ENCODE assay signal across 15 mouse cellular contexts in genomic region chr1:62821509-62822398, GRCm38 (mm10).
DNase-seq lines count a peak whose midpoint lies in the region; ATAC-seq and TF ChIP-seq lines count a peak whose summit lies in the region.
"Had no signal": no experiment of that assay in that cellular context is flagged by ENCODE, and none has a peak within 500 bp of the region (broad histone marks: within the 10 kb centered on the region; RNA-seq: fewer than 3 reads in every experiment).

No protein-coding gene starts in this region.

- peaks cover 18% of the 10 kb centered on the region for H3K4me1 ChIP-seq in heart, embryonic 10.5 days
- H3K4me1 ChIP-seq in lung, embryonic 15.5 days, result peaks cover 41% of the 10 kb centered on the region
- H3K4me1 ChIP-seq in lung, adult 2 months (ENCODE audit: control insufficient read depth, insufficient read depth, low read length), result no peaks in the 10 kb centered on the region; the same call in 1 of the 2 replicates
- no peaks in the 10 kb centered on the region; the same call in 1 of the 2 replicates for H3K4me1 ChIP-seq in stomach, postnatal 0 days (replicated peaks; ENCODE audit: control insufficient read depth, insufficient read depth)
- H3K4me1 ChIP-seq in midbrain, postnatal 0 days (ENCODE audit: insufficient read depth, low read length), result no peaks in the 10 kb centered on the region
- H3K4me1 ChIP-seq: hindbrain, embryonic 12.5 days; neural tube, embryonic 15.5 days had no signal

- no peak overlapping the region; the same call in 1 of the 2 replicates for H3K4me2 ChIP-seq in lung, embryonic 15.5 days
- H3K4me2 ChIP-seq in stomach, postnatal 0 days (replicated peaks; ENCODE audit: low read depth), result no peak overlapping the region
- H3K4me2 ChIP-seq in midbrain, postnatal 0 days (ENCODE audit: low read depth, low read length, poor library complexity, severe bottlenecking), result no peak overlapping the region
- H3K4me2 ChIP-seq: hindbrain, embryonic 12.5 days; limb, embryonic 12.5 days; midbrain, embryonic 11.5 days; neural tube, embryonic 15.5 days had no signal

- DNase-seq in heart, embryonic 10.5 days (ENCODE audit: low spot score), result no peak
- no peak for DNase-seq in heart, postnatal 14 days
- DNase-seq in lung, adult 2 months, result no peak
- peak; percentile 69 for DNase-seq in kidney, postnatal 10 days
- no peak for DNase-seq in stomach, postnatal 0 days (ENCODE audit: low spot score)
- no peak for DNase-seq in gastrocnemius, postnatal 14 days
- DNase-seq in midbrain, postnatal 0 days (ENCODE audit: low spot score), result no peak
- DNase-seq: cerebellum, adult 9-10 months; right cerebral cortex, postnatal 25 days had no signal

- WGBS in heart, embryonic 10.5 days, result 44% methylated on average over 10 of the region's 10 CpGs
- 23% methylated on average over 10 of the region's 10 CpGs for WGBS in lung, embryonic 15.5 days
- 40% methylated on average over 10 of the region's 10 CpGs for WGBS in lung, adult 2 months
- WGBS in stomach, postnatal 0 days, result 33% methylated on average over 10 of the region's 10 CpGs
- 55% methylated on average over 10 of the region's 10 CpGs for WGBS in midbrain, postnatal 0 days

- TF ChIP-seq EP300 in stomach, postnatal 0 days (optimal IDR thresholded peaks at IDR 0.05), result no peak

- H3K27me3 ChIP-seq in heart, embryonic 10.5 days (ENCODE audit: insufficient read depth, poor library complexity, severe bottlenecking), result no peaks in the 10 kb centered on the region
- H3K27me3 ChIP-seq in lung, embryonic 15.5 days, result no peaks in the 10 kb centered on the region
- no peaks in the 10 kb centered on the region for H3K27me3 ChIP-seq in stomach, postnatal 0 days (ENCODE audit: control insufficient read depth, insufficient read depth, low read length)
- H3K27me3 ChIP-seq in midbrain, postnatal 0 days (ENCODE audit: insufficient read depth, low read length), result no peaks in the 10 kb centered on the region
- H3K27me3 ChIP-seq: hindbrain, embryonic 12.5 days; limb, embryonic 12.5 days; neural tube, embryonic 15.5 days had no signal

- no peaks in the 10 kb centered on the region for H3K36me3 ChIP-seq in heart, embryonic 10.5 days
- H3K36me3 ChIP-seq in lung, embryonic 15.5 days, result no peaks in the 10 kb centered on the region
- no peaks in the 10 kb centered on the region for H3K36me3 ChIP-seq in stomach, postnatal 0 days (ENCODE audit: control insufficient read depth, insufficient read depth, low read length)
- H3K36me3 ChIP-seq in midbrain, postnatal 0 days (ENCODE audit: insufficient read depth, low read length), result no peaks in the 10 kb centered on the region
- H3K36me3 ChIP-seq: hindbrain, embryonic 12.5 days; neural tube, embryonic 15.5 days had no signal

- H3K4me3 ChIP-seq in heart, embryonic 10.5 days, result no peak overlapping the region
- H3K4me3 ChIP-seq in lung, embryonic 15.5 days, result no peak overlapping the region
- no peak overlapping the region for H3K4me3 ChIP-seq in lung, adult 2 months (replicated peaks; ENCODE audit: extremely low read depth, low read depth, low read length)
- no peak overlapping the region for H3K4me3 ChIP-seq in stomach, postnatal 0 days (ENCODE audit: low read depth, low read length)
- no peak overlapping the region for H3K4me3 ChIP-seq in midbrain, postnatal 0 days (ENCODE audit: low read depth, low read length)
- H3K4me3 ChIP-seq: erythroblast, embryonic 14.5 days; hindbrain, embryonic 12.5 days; limb, embryonic 12.5 days; neural tube, embryonic 15.5 days had no signal

- ATAC-seq in lung, embryonic 15.5 days (ENCODE audit: borderline replicate concordance, extremely low read depth, low FRiP score, low TSS enrichment), result peak; percentile 95
- no peak; the same call in 1 of the 2 replicates for ATAC-seq in stomach, postnatal 0 days (ENCODE audit: low FRiP score, low TSS enrichment)
- ATAC-seq in midbrain, postnatal 0 days (ENCODE audit: low FRiP score), result no peak

- TF ChIP-seq POLR2A in lung, adult 2 months (IDR thresholded peaks at IDR 0.05; ENCODE audit: borderline replicate concordance, extremely low read depth, low read depth, low read length), result no peak

- H3K9me3 ChIP-seq in heart, embryonic 10.5 days, result no peaks in the 10 kb centered on the region
- no peaks in the 10 kb centered on the region for H3K9me3 ChIP-seq in lung, embryonic 15.5 days
- H3K9me3 ChIP-seq in stomach, postnatal 0 days (ENCODE audit: control insufficient read depth, low read length), result no peaks in the 10 kb centered on the region
- H3K9me3 ChIP-seq in midbrain, postnatal 0 days (ENCODE audit: low read length), result no peaks in the 10 kb centered on the region
- H3K9me3 ChIP-seq: hindbrain, embryonic 12.5 days; limb, embryonic 12.5 days; neural tube, embryonic 15.5 days had no signal

- intact Hi-C loops in heart, postnatal 14 days (cut with DNase I), result no loop called here
- intact Hi-C loops in gastrocnemius, postnatal 14 days (cut with DNase I; ENCODE audit: low total_unique reads), result no loop called here

- H3K27ac ChIP-seq in heart, embryonic 10.5 days, result peak overlapping the region; percentile 17; the same call in 1 of the 2 replicates
- H3K27ac ChIP-seq in lung, embryonic 15.5 days, result peak overlapping the region; percentile 90
- H3K27ac ChIP-seq in stomach, postnatal 0 days (replicated peaks), result peak overlapping the region; percentile 78
- no peak overlapping the region for H3K27ac ChIP-seq in midbrain, postnatal 0 days (ENCODE audit: low read depth, low read length)
- H3K27ac ChIP-seq: hindbrain, embryonic 12.5 days; limb, embryonic 12.5 days; neural tube, embryonic 15.5 days had no signal

- no peak for TF ChIP-seq CTCF in lung, adult 2 months (IDR thresholded peaks at IDR 0.05; ENCODE audit: insufficient read depth, low read length)
- TF ChIP-seq CTCF in stomach, postnatal 0 days (IDR thresholded peaks at IDR 0.05; ENCODE audit: low read depth), result peak; percentile 13; the same call in 1 of the 2 replicates
- TF ChIP-seq CTCF in midbrain, postnatal 0 days (IDR thresholded peaks at IDR 0.05), result no peak

- H3K9ac ChIP-seq in lung, embryonic 15.5 days, result no peak overlapping the region
- H3K9ac ChIP-seq in stomach, postnatal 0 days (ENCODE audit: low read length), result no peak overlapping the region
- no peak overlapping the region for H3K9ac ChIP-seq in midbrain, postnatal 0 days (replicated peaks; ENCODE audit: low read length, poor library complexity, severe bottlenecking)
- H3K9ac ChIP-seq: hindbrain, embryonic 12.5 days; limb, embryonic 12.5 days; neural tube, embryonic 15.5 days had no signal
